Mouse (Mus musculus) lung, postnatal 0 days (tissue): ENCODE data around the gene Cept1.
A peak's percentile ranks its signal among the peaks of the same experiment; 100 is the strongest.

Source experiments
- CTCF ChIP-seq: IDR thresholded peaks from 2 replicates; pipeline ENCODE4 v1.5.1; 2016; ENCODE audit warnings: antibody characterized with exemption, mild to moderate bottlenecking
- EP300 ChIP-seq: IDR thresholded peaks from 2 replicates; pipeline ENCODE4 v1.6.1; 2016; ENCODE audit warnings: antibody characterized with exemption, mild to moderate bottlenecking, control low read depth

DNA sequence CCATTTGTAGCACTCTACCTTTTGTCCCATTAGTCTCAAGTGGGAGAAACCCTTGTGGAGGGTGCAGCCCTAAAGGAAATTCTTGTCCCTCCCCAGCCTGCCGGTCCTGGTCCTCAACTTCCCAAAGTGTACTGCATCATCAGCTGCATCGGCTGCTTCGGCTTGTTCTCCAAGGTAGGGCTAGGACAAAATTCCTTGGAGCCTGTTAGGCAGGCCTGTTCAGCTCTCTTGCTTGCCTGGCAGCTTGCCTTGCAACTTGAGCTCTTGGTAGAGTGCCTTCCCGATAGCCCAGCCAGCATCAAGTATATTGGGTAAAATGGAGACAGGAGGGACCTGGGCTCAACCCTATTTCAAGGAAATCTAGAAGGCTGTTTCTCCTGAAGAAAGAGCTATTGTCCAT, 57.4 kb downstream of the Cept1 start:
- TF ChIP-seq CTCF (no peak), EP300 (0 out of 2 replicates have a peak, but pooled peaks have one; percentile 22)
